Mouse (Mus musculus): ENCODE measurements around the gene Phactr3. TPM values are rescaled to one million over a fixed set of nuclear protein-coding genes. Genes with fewer than 3 reads are reported as not detected.
A peak's percentile ranks its signal among the peaks of the same experiment; 100 is the strongest.

Gene Phactr3
- polyA plus RNA-seq, 1 experiment from 2014 or later, result 62.5 TPM

GRCm38 (mm10) chr2:178155917-178156282, 37.1 kb downstream of the Phactr3 start:
- Histone ChIP-seq H3K4me1 (ENCODE audit: control insufficient read depth, insufficient read depth, low read length) (peaks cover 16% of the 10 kb centered on the region), H3K4me3 (replicated peaks; ENCODE audit: low read depth, low read length) (no peak overlapping the region), H3K27ac (replicated peaks; ENCODE audit: low read depth, low read length) (no peak overlapping the region), H3K9me3 (ENCODE audit: control insufficient read depth, low read length) (no peaks in the 10 kb centered on the region), H3K4me2 (ENCODE audit: low read length) (no peak overlapping the region), H3K27me3 (ENCODE audit: control insufficient read depth, insufficient read depth, low read length) (no peaks in the 10 kb centered on the region), H3K36me3 (ENCODE audit: control insufficient read depth, insufficient read depth, low read length) (0 out of 2 replicates have a peak, but pooled peaks cover 5% of the 10 kb centered on the region), H3K9ac (replicated peaks; ENCODE audit: low read length) (no peak overlapping the region)
- DNase-seq, result no peak
- WGBS, result 91% methylated on average over 1 of the region's 1 CpGs
- ATAC-seq (ENCODE audit: low FRiP score, low TSS enrichment), result no peak

GRCm38 (mm10) chr2:178158936-178159335, 40.2 kb downstream of the Phactr3 start:
- H3K4me3 ChIP-seq (replicated peaks; ENCODE audit: low read depth, low read length), result no peak overlapping the region
- no peaks in the 10 kb centered on the region for H3K9me3 ChIP-seq (ENCODE audit: control insufficient read depth, low read length)
- H3K4me2 ChIP-seq (ENCODE audit: low read length), result no peak overlapping the region
- H3K27ac ChIP-seq (replicated peaks; ENCODE audit: low read depth, low read length), result no peak overlapping the region
- 0 out of 2 replicates have a peak, but pooled peaks cover 5% of the 10 kb centered on the region for H3K36me3 ChIP-seq (ENCODE audit: control insufficient read depth, insufficient read depth, low read length)
- 83% methylated on average over 12 of the region's 12 CpGs for WGBS
- no peaks in the 10 kb centered on the region for H3K27me3 ChIP-seq (ENCODE audit: control insufficient read depth, insufficient read depth, low read length)
- DNase-seq, result no peak
- no peak for ATAC-seq (ENCODE audit: low FRiP score, low TSS enrichment)
- peaks cover 11% of the 10 kb centered on the region for H3K4me1 ChIP-seq (ENCODE audit: control insufficient read depth, insufficient read depth, low read length)
- H3K9ac ChIP-seq (replicated peaks; ENCODE audit: low read length), result no peak overlapping the region

GRCm38 (mm10) chr2:178163981-178164380, 45.2 kb downstream of the Phactr3 start:
- H3K4me3 ChIP-seq (replicated peaks; ENCODE audit: low read depth, low read length), result no peak overlapping the region
- H3K36me3 ChIP-seq (ENCODE audit: control insufficient read depth, insufficient read depth, low read length), result no peaks in the 10 kb centered on the region
- no peak overlapping the region for H3K4me2 ChIP-seq (ENCODE audit: low read length)
- no peak overlapping the region for H3K27ac ChIP-seq (replicated peaks; ENCODE audit: low read depth, low read length)
- H3K9me3 ChIP-seq (ENCODE audit: control insufficient read depth, low read length), result no peaks in the 10 kb centered on the region
- DNase-seq, result no peak
- no peak overlapping the region for H3K9ac ChIP-seq (replicated peaks; ENCODE audit: low read length)
- H3K27me3 ChIP-seq (ENCODE audit: control insufficient read depth, insufficient read depth, low read length), result no peaks in the 10 kb centered on the region
- ATAC-seq (ENCODE audit: low FRiP score, low TSS enrichment), result no peak
- WGBS, result 91% methylated on average over 1 of the region's 1 CpGs
- H3K4me1 ChIP-seq (ENCODE audit: control insufficient read depth, insufficient read depth, low read length), result peaks cover 2% of the 10 kb centered on the region

- Histone ChIP-seq H3K27ac (replicated peaks; ENCODE audit: low read depth, low read length) (no peak overlapping the region), H3K27me3 (ENCODE audit: control insufficient read depth, insufficient read depth, low read length) (no peaks in the 10 kb centered on the region), H3K4me3 (replicated peaks; ENCODE audit: low read depth, low read length) (no peak overlapping the region), H3K4me2 (ENCODE audit: low read length) (no peak overlapping the region), H3K4me1 (ENCODE audit: control insufficient read depth, insufficient read depth, low read length) (peaks cover 12% of the 10 kb centered on the region), H3K36me3 (ENCODE audit: control insufficient read depth, insufficient read depth, low read length) (no peaks in the 10 kb centered on the region), H3K9me3 (ENCODE audit: control insufficient read depth, low read length) (no peaks in the 10 kb centered on the region), H3K9ac (replicated peaks; ENCODE audit: low read length) (no peak overlapping the region)
- DNase-seq (no peak), ATAC-seq (ENCODE audit: low FRiP score, low TSS enrichment) (no peak)
- WGBS, result 79% methylated on average over 10 of the region's 10 CpGs
These were observed 47.2 kb downstream of the Phactr3 start for GRCm38 (mm10) chr2:178165943-178166342.

- no peaks in the 10 kb centered on the region for H3K27me3 ChIP-seq (ENCODE audit: control insufficient read depth, insufficient read depth, low read length)
- H3K4me3 ChIP-seq (replicated peaks; ENCODE audit: low read depth, low read length), result no peak overlapping the region
- no peak for ATAC-seq (ENCODE audit: low FRiP score, low TSS enrichment)
- 11% methylated on average over 8 of the region's 8 CpGs for WGBS
- no peaks in the 10 kb centered on the region for H3K36me3 ChIP-seq (ENCODE audit: control insufficient read depth, insufficient read depth, low read length)
- DNase-seq, result no peak
- no peaks in the 10 kb centered on the region for H3K9me3 ChIP-seq (ENCODE audit: control insufficient read depth, low read length)
- H3K4me2 ChIP-seq (ENCODE audit: low read length), result no peak overlapping the region
- no peak overlapping the region for H3K27ac ChIP-seq (replicated peaks; ENCODE audit: low read depth, low read length)
- peaks cover 19% of the 10 kb centered on the region for H3K4me1 ChIP-seq (ENCODE audit: control insufficient read depth, insufficient read depth, low read length)
- no peak overlapping the region for H3K9ac ChIP-seq (replicated peaks; ENCODE audit: low read length)
These were observed 51.2 kb downstream of the Phactr3 start for GRCm38 (mm10) chr2:178169983-178170382.

GRCm38 (mm10) chr2:178173951-178174350, 55.2 kb downstream of the Phactr3 start:
- H3K27ac ChIP-seq (replicated peaks; ENCODE audit: low read depth, low read length), result peak overlapping the region; percentile 84

GRCm38 (mm10) chr2:178175286-178175931, 56.6 kb downstream of the Phactr3 start:
- peaks cover 20% of the 10 kb centered on the region for H3K4me1 ChIP-seq (ENCODE audit: control insufficient read depth, insufficient read depth, low read length)
- DNase-seq (peak; percentile 88), ATAC-seq (ENCODE audit: low FRiP score, low TSS enrichment) (peak; percentile 88)
- peak overlapping the region; percentile 52 for H3K9ac ChIP-seq (replicated peaks; ENCODE audit: low read length)
- no peaks in the 10 kb centered on the region for H3K9me3 ChIP-seq (ENCODE audit: control insufficient read depth, low read length)
- peak overlapping the region; percentile 52 for H3K4me2 ChIP-seq (ENCODE audit: low read length)
- H3K27ac ChIP-seq (replicated peaks; ENCODE audit: low read depth, low read length), result peak overlapping the region; percentile 84
- H3K27me3 ChIP-seq (ENCODE audit: control insufficient read depth, insufficient read depth, low read length), result no peaks in the 10 kb centered on the region
- 17% methylated on average over 16 of the region's 16 CpGs for WGBS
- peak overlapping the region; percentile 21 for H3K4me3 ChIP-seq (replicated peaks; ENCODE audit: low read depth, low read length)
- no peaks in the 10 kb centered on the region for H3K36me3 ChIP-seq (ENCODE audit: control insufficient read depth, insufficient read depth, low read length)

More at GRCm38 (mm10) chr2:178173951-178174350, 55.2 kb downstream of the Phactr3 start:
- H3K4me1 ChIP-seq (ENCODE audit: control insufficient read depth, insufficient read depth, low read length), result peaks cover 31% of the 10 kb centered on the region
- H3K36me3 ChIP-seq (ENCODE audit: control insufficient read depth, insufficient read depth, low read length), result no peaks in the 10 kb centered on the region
- H3K9me3 ChIP-seq (ENCODE audit: control insufficient read depth, low read length), result no peaks in the 10 kb centered on the region
- DNase-seq (no peak), ATAC-seq (ENCODE audit: low FRiP score, low TSS enrichment) (no peak)
- no peak overlapping the region for H3K4me3 ChIP-seq (replicated peaks; ENCODE audit: low read depth, low read length)
- H3K4me2 ChIP-seq (ENCODE audit: low read length), result no peak overlapping the region
- H3K9ac ChIP-seq (replicated peaks; ENCODE audit: low read length), result no peak overlapping the region
- no peaks in the 10 kb centered on the region for H3K27me3 ChIP-seq (ENCODE audit: control insufficient read depth, insufficient read depth, low read length)
- 31% methylated on average over 2 of the region's 2 CpGs for WGBS

GRCm38 (mm10) chr2:178184251-178184650, 65.5 kb downstream of the Phactr3 start:
- Histone ChIP-seq H3K27ac (replicated peaks; ENCODE audit: low read depth, low read length) (no peak overlapping the region), H3K27me3 (ENCODE audit: control insufficient read depth, insufficient read depth, low read length) (no peaks in the 10 kb centered on the region), H3K4me1 (ENCODE audit: control insufficient read depth, insufficient read depth, low read length) (0 out of 2 replicates have a peak, but pooled peaks cover 2% of the 10 kb centered on the region), H3K9me3 (ENCODE audit: control insufficient read depth, low read length) (no peaks in the 10 kb centered on the region), H3K4me2 (ENCODE audit: low read length) (no peak overlapping the region), H3K4me3 (replicated peaks; ENCODE audit: low read depth, low read length) (no peak overlapping the region), H3K9ac (replicated peaks; ENCODE audit: low read length) (no peak overlapping the region), H3K36me3 (ENCODE audit: control insufficient read depth, insufficient read depth, low read length) (no peaks in the 10 kb centered on the region)
- WGBS, result 82% methylated on average over 5 of the region's 5 CpGs
- no peak for DNase-seq
- no peak for ATAC-seq (ENCODE audit: low FRiP score, low TSS enrichment)

- no peak for DNase-seq
- Histone ChIP-seq H3K4me3 (replicated peaks; ENCODE audit: low read depth, low read length) (no peak overlapping the region), H3K9me3 (ENCODE audit: control insufficient read depth, low read length) (no peaks in the 10 kb centered on the region), H3K27me3 (ENCODE audit: control insufficient read depth, insufficient read depth, low read length) (no peaks in the 10 kb centered on the region), H3K9ac (replicated peaks; ENCODE audit: low read length) (no peak overlapping the region), H3K4me2 (ENCODE audit: low read length) (no peak overlapping the region), H3K27ac (replicated peaks; ENCODE audit: low read depth, low read length) (no peak overlapping the region), H3K4me1 (ENCODE audit: control insufficient read depth, insufficient read depth, low read length) (0 out of 2 replicates have a peak, but pooled peaks cover 2% of the 10 kb centered on the region), H3K36me3 (ENCODE audit: control insufficient read depth, insufficient read depth, low read length) (no peaks in the 10 kb centered on the region)
- ATAC-seq (ENCODE audit: low FRiP score, low TSS enrichment), result no peak
- whole genome bisulfite sequencing, result 57% methylated on average over 6 of the region's 6 CpGs
These were observed 66.1 kb downstream of the Phactr3 start for GRCm38 (mm10) chr2:178184862-178185261.

Measured in midbrain, embryonic 14.5 days (tissue).